Mouse (Mus musculus) spleen, postnatal 10 days (tissue): ENCODE measurements around the gene Susd2.

ENCODE experiments used
- DNase-seq, 2 experiments: peaks; one replicate each; pipeline ENCODE4 v3.0.0; 2021 to 2022; ENCODE audit warnings: low spot score in 2 of 2

Gene Susd2

DNA sequence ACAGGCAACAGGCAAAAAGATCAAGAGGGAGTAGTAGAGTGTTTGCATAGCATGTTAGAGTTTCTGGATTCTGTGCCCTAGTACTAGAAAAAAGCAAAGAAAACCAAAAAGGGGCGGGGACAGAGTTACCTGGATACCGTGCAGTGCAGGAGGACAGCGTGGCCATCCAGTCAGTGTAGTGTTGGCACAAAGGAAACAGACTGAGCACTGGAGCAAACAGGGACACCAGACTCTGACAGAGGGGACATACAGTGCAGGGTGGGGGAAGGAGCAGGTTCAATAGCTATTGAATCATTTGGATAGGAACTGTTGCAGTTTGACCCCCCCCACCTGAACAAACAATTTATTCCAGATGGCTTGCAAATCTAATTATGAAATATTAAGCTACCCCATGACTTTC, 16.8 kb downstream of the Susd2 start:
- no peak for DNase-seq

DNA sequence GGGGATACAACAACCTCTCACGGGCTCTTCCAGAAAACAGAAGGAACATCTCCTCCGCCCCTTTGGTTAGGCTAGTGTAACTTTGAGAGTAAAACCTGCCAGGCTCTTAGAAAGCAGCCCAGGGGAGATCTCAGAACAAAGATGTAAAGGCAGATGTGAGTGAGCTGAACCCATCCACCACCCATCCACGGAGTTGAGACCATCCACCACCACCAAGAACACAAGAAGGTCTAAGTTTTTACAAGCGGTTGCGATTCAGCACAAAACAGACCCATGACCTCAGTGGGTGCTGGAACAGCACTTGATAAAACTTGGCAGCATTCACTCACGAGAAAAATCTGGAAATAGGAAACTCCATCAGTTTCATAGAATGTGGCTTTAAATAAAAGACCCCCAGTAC, 17.9 kb downstream of the Susd2 start:
- no peak for DNase-seq

DNA sequence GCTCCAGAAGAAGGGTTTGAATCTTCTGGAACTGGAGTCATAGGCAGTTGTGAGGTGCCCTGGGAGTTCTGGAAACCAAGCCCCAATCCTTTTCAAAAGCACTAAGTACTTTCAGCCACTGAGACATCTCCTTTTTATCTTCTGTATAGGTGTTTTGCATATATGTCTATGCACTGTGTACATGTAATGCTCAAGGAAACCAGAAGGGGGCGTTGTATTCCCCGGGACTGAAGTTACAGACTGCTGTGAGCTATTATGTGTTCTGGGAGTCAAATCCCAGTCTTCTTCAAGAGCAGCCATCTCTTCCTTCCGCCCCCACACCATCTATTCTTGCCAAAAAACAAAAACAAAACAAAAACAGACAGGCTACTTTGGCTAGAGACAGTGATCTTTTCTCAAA, 23.0 kb downstream of the Susd2 start:
- DNase-seq: no peak

DNA sequence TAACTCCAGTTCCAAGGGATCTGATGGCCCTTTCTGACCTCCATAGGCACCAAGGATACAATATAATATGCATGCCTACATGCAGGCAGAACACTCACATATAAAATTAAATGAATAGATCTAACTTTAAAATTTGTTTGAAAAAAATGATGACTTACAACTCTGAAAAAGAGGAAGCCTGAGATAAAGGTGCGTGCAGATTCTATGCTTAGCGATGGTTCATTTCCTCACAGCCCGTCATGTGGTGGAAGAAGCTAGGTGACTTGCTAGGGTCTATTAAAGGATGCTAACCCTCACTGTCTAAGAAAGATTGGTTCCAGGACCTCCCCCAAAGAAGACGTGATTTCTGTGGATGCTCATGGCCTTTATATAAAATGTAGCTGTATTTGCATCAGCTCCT, 27.8 kb downstream of the Susd2 start:
- no peak for DNase-seq

DNA sequence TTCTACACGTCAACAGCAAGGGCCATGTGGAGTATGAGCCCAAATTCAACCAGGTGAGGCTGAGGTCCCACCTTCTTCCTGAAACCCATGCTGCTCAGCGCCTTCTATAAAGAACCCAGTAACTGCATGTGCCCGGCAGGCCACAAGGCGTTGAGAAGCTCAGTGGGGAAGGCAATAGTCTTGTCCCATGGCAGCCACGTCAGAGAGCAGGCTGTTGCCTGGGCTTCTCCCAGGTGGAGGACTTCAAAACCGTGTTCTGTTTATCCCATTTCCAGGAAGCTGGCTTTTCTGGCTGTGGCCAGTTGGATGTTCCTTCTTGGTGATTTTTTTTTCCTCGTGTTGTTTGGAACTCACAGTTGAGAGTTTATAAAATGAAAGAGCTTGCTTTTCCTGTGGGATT, 33.3 kb downstream of the Susd2 start:
- DNase-seq: no peak

DNA sequence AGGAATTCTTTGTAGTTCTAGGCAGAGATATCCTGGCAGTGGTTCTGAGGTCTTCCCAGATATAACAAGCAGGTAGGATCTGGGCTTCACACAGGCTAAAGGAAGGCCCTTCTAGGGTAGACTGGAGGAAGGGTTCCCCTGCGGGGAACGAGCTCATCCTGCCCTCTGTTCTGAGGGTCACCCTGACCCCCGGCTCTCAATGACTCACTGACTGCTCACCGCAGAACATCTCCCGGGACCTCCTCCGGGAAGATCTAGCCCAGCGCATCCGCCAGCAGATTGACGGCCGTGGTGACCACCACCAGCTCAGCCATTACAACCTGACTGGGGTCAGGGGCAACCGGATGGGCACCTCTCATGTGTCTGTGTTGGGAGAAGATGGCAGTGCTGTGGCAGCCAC, 34.8 kb downstream of the Susd2 start:
- DNase-seq: no peak

DNA sequence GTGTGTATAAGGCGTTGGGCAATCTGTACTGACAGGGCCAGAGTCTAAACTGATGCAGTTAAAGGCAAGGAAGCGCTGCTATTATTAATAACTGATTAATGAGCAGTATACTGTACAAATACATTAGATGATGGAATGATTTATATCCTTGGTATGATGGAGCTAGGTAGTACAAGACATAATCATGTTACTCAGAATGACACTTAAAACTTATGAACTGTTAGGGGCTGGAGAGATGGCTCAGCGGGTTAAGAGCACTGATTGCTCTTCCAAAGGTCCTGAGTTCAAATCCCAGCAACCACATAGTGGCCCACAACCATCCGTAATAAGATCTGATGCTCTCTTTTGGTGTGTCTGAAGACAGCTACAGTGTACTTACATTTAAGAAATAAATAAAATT, 36.6 kb downstream of the Susd2 start:
- DNase-seq: no peak

DNA sequence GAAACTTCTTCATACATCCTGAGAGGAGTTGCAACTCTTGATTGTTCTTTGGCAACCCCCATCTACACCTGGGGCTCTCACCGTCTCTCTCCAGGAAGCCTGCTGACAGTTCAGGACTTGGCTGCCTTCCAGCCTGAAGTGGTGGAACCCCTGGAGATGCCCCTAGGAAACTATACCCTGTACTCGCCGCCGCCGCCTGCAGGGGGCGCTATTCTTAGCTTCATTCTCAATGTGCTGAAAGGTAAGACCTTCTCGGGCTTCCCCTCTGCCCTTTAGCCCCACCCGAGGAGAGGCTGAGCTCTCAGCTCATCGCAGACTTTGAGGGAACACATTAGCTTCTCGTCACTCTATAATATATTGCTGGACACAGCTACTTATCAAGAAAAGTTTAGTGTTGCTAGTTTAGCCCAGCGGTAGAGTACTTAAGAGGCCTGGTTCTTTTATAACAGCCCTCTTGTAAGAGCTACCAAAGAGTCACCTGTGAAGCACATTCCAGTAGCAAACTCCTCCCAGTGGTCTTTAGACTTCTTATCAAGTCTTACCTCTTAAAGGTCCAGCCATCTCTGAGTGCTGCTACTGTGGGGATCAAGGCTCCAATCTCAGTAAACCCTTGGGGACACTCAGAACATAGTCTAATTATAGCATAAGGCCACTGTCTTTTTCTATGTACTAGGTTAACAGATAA, 38.5 kb downstream of the Susd2 start:
- peak in 1 of 2 experiments; percentile 62 for DNase-seq

DNA sequence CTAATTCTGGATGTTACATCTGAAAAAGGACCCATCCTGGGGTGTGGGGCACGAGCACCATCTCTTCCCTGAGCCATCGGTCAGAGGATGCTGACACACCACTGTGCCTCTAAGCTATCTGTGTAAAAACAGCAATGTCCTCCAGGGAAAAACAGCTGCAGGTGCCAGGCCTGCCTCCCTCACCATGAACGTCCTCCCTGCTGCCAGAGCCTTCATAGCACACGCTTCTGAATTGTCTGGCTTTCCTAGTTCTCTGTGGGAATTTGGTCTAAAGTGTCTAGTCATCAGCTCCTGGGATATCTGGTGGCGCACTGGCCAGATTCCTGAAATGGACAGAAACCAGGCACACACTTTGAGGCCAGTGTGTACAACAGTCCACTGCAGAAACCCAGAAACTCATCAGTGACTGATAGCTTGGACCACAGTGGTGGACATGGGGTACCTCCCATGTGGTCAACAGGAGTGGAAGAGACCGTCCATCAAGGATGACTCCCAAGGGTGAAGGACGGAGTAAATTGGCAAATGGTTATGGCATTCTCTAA, 43.5 kb downstream of the Susd2 start:
- DNase-seq: no peak

DNA sequence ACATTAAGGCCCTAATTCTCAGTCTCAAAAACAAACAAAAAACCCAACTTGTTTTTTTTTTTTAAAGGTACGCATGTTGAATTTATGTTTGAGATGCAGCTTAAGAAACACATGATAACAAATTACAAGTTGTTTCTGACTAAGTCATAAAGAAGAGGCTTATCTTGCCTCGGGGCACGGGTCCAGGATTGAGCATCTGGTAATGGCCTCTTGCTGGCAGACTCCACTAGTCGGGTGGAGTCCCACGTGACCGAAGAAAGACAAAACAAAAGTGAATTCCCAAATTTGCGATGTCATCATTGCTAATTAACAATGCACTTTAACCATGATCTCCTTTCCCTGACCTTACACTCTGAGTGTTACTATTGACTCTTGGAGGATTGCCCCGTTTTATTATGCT, 47.8 kb downstream of the Susd2 start:
- DNase-seq: no peak

DNA sequence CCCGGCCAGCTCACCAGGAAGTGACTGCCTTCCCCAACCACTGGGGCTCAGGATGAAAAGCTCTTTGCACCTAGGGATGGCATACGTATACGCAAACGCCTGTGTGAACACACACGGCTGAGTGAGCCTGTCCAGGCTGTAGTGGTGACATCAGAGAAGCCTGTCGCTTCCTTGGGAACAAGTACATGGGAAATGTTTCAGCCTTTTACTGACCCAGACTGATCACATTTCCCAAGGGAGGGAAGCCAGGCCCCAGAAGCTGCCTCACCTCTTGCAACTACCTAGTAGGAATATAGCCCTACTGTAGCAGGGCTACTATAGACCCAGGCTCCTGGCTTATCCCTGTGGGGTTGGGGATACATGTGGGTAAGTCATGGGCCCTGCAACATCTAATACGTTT, 51.2 kb downstream of the Susd2 start:
- peak in 1 of 2 experiments; percentile 14 for DNase-seq

DNA sequence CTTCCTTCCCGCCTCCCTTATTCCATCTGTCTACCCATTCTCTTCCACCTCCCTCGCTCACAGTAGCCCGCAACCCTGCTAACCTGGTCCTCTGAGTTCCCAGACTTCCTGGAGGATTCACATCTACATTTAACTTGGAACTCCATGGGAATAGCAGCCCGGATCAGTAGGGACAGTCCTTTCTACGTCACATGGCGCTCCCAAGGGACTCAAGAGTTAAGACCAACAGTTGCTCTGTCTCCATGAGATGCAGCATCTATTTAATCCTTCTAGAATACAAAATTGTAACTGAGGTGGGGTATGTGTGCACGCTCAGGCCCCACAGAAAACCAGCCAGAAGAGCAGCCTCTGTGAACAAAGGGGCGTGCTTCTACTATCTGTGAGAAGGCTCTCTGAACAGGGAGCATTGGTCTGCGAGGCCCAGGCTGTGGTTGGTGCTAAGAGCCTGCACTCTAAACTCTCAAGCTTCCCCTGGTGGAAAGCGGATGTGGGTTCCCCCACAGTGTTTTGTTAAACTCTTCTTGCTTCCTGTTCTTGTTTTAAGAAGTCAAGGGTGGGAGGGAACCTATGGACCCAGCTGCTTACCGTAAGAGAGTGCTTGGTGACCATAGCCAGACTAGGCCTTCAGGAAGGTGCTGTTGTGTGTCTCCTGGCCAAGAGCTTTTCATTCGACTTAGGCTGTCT, 52.5 kb downstream of the Susd2 start:
- DNase-seq: peak; percentile 38 to 80

DNA sequence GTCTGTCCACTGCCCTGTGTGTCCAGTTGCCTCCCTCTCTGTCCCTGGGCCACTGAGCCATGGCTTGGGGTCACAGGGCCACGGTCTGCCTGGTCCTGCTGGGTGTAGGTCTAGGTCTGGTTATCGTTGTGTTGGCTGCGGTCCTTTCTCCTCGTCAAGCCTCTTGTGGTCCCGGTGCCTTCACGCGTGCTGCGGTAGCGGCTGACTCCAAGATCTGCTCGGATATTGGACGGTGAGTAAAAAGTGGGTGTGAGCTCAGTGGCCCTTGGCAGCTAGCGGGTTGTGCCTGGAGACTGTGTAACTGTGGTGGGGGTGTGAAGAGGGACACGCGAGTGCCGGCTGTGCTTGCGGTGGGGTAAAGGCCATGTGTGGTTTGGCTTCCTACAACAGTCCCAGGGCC, 54.2 kb downstream of the Susd2 start:
- peak in 1 of 2 experiments; percentile 27 for DNase-seq

DNA sequence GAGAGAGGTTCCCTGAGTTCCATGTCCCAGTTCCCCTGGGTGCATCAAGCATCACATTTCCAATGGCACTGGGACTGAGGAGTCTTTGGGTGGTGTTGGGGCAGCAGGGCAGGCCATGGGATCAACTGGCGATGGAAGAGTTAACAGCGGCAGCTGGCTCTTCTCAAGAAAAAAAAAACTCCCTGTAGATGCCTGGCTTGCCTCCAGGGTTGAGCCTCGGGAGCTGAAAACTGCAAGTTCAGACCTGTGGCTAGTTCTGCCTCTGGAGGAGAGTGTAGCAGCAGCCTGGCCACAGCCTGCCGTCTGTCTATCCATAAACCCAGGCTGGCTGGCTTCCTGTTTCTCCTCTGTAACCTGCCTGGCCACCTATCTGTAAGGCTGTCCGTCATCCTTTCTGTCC, 54.7 kb downstream of the Susd2 start, which contains the start of gene Ggt5:
Gene Ggt5 (plus strand): TSS at position 212 of the 400 bp plus-strand sequence.
- DNase-seq: peak in 1 of 2 experiments; percentile 33

DNA sequence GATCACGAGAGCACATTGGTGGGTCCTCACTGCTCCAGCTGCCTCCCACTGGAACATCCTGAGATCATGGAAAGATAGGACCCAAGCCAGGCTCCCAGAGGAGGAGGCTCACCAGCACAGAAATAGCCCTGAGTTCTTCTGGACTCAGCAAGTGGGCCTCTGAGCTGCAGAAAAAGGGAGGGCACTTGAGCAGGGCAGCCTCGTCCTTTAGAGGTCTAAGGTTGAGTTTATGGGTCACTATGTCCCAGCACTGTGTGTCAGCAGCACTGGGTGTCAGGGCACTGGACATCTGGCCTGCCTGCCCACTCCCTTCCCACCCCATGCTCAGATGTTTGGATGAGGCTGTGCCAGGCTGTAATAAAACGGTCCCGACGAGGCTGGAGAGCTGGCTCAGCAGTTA, 55.5 kb downstream of the Susd2 start:
- no peak for DNase-seq

DNA sequence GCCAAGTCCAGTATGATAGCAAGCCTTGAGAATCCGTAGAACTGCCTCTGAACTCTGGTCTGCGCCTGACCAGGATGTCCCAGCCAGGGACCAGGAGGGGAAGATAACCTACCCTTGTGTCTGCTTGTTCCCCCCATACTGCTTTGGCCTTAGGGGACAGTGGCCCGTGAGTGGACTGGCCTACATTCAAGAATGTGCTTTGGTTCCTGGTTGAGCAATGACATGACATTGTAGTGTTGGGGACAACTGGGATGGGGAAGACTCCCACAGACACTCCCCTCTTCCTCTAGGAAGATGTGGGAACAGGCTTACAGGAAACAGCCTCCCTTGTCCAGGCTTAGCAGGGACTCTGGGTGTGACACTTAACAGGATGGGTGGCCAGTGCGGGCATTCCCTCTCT, 56.0 kb downstream of the Susd2 start:
- DNase-seq: no peak
